Mouse (Mus musculus) adrenal gland, postnatal 36 days (tissue): ENCODE measurements at regions not wholly inside any gene's neighbourhood (a gene's known extent, or its start where the extent isn't known, plus 50 kb on each side); places are given as distances from the start of the nearest gene placed in this dataset.

Experiments
- DNase-seq, 2 experiments: peaks; one replicate each; pipeline ENCODE4 v3.0.0; 2021; ENCODE audit warnings: mixed read lengths in 1 of 2

DNA sequence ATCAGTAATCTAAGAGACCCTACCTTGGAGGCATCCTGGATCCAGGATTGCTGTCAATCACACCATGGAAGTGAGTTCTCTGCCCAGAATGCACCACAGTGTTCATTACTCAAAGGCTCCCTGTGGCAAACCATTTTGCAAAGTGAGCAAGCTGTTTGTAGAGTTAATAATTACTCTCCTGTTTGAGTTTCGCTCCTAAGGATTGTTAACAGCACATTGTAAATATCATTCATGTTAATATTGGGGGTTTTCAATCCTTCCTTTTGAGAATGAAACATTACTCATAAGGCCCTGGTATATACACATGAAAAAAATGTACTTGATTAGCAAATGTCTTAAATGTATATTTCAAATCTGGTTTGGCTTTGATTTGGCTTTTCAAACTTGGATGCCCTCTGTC, 58.1 kb upstream of the Clstn2 start:
- DNase-seq: no peak

DNA sequence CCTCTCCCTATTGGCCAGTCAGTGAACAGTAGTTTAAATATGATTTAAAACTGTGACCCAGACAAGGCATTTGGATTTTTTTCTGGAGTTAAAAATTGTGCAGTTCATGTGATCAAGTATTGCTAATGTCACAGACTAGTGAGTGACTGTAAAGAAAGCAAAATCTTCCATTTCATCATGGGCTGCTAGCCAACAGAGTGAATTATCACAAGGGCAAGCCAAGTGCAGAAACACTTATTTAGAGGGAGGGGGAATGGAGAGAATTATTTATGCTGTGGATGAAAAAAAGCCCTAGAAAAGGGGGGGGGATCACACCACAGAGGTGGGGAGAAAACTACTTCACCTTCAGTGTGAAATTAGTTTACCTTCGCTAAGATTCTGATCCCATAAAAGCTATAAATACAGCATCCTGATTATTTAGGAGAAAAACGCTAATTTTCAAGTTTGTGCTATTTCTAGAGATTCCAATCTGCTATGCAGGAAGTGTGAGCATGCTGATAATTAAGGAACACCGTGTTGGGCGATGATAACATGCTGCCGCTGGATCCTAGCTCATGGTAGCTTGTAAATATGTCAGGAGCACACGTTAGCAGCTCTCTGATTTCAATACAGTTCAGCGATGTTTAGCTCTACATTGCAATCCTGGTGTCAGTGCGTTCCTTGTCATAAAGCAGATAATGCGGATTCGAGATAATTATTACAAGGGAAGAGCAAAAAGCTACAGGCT, 62.2 kb upstream of the Clstn2 start:
- no peak for DNase-seq

DNA sequence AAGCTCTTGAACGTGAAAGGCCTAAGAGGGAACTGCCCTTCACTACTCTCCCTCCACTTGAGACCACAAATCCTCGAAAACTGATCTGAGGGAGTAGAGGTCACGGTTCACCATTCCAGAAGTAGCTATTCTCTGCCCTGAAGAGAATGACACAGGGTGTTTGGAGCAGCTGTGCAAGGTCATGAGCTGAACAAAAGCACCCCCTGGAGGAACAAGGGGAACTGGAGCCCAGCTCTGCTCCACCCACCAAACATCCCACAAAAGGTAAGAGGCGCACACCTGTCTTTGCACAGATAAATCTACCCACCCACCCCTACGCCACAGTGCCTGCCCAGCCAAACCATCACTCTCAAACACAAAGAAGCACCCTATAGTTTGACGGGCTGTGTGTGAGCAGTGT, 90.4 kb upstream of the Clstn2 start:
- peak; percentile 6 for DNase-seq

DNA sequence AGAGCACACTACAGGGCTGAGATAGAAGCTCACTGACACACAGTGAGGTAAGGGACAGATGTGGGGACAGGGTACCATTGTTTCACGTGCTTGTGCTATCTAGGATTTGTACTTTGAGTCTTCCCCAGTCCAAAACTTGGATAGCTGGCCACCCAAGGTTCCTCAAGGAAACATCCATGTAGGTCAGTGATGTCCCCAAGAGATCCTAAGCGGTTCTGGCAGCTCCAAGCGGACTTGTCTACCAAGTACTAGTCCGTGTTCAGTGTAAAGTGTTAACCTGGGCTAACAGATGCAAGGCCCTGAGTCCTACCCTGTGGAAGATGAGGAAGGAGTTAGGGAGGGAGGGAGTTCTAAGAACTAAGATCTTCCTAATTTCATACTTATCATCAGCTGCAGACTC, 96.6 kb upstream of the Clstn2 start:
- DNase-seq: no peak

GRCm38 (mm10) chr9:98130849-98131248, 97.9 kb upstream of the Clstn2 start:
- DNase-seq: peak in 1 of 2 experiments; percentile 4

DNA sequence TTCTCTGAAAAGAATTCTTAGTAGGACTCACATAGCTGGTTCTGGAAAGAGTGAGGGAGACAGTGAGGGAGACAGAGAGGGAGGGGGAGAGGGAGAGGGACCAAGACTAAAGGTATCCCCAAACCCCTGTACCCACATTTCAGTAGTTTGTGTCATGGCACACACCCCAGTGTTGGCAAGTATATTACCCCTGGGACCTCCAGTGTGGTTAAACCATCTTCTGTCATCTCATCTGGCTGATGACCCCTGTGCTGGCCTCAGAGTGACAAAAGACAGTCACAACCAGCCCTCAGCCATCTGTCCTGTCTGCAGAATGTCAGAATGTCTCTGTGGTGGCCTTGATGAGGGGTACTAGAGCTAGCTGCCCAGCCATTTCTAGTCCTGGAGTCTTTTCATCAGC, 107.6 kb upstream of the Clstn2 start:
- no peak for DNase-seq

GRCm38 (mm10) chr9:98142121-98142520, 109.1 kb upstream of the Clstn2 start:
- no peak for DNase-seq

DNA sequence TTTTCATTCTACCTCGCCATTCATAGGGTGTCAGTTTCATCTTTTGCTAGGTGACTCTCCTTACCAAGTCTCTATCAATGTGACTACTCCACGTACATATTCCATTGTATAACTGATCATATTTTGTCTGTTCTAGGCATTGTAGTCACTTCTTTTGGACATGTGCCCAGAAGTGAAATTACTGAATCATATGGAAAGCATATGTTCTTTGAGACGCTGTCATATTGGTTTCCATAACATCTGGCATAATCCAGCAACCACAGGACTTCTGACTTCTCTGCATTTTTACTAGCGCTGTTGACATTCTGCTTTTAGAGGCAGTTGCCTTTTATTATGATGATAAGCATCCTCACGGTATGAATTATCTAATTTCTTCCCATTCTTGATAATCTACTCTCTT, 113.9 kb upstream of the Clstn2 start:
- DNase-seq: no peak

DNA sequence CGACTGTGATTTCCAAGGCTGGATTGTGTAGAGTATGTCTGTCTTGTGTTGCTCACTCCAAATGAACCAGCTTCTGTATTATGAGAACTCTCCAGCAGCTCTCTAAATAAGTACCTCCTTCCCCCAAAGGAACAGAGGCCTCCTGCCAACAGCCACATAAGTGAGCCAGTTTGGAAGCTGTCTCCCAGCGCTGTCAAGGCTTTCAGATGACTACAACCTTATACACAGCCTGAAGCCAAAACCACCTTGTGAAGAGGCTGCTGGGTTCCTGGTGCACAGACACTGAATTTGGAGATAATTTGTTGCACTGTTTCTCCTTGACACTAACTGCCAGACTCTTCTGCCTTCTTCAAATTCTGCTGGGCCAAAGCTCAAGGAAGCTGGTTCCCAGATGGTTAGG, 125.4 kb upstream of the Clstn2 start:
- no peak for DNase-seq

- DNase-seq: no peak
Measured at GRCm38 (mm10) chr9:98164489-98164888, 122.7 kb upstream of the Nmnat3 start.

DNA sequence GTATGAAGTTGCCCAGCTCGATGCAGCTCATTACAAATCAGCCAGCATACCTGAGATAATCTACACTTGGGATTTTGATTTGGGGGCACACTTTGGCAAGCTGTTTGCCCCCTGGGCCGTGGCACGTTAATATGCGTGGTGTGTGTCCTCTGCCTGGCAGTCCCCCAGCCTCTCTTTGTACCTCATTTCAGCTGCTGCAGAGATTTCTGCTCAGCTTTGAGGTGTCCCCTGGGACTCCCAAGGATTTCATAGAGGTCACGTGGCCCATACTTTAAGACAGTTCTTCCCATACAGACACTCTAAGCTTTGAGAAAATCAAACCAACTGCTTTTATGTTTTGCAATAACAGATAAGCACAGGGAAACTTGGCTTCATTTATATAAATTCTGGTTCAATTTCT, 113.2 kb upstream of the Nmnat3 start:
- DNase-seq: no peak

- no peak for DNase-seq
Measured at GRCm38 (mm10) chr9:98176701-98177380, 110.4 kb upstream of the Nmnat3 start.

DNA sequence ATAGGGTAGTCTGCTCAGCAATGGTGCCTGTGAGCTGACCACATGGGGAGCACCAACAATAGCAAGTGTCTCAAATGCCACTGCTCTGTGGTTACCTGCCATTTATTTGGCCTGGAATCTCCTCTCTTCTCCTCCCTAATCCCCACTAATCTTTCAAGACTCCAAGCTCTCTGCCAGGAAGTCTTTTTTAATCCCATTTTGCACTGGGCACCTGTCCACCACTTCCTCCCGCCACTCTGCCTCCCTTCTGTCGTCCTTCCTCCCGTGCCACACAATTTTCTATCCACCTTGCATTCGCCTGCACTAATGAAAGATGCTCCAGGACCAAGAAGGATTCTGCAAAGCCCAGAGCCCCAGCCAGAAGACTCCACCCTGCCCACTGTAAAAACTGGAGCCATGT, 106.5 kb upstream of the Nmnat3 start:
- DNase-seq: no peak

- no peak for DNase-seq
Measured at GRCm38 (mm10) chr9:98186757-98187300, 100.4 kb upstream of the Nmnat3 start.

DNA sequence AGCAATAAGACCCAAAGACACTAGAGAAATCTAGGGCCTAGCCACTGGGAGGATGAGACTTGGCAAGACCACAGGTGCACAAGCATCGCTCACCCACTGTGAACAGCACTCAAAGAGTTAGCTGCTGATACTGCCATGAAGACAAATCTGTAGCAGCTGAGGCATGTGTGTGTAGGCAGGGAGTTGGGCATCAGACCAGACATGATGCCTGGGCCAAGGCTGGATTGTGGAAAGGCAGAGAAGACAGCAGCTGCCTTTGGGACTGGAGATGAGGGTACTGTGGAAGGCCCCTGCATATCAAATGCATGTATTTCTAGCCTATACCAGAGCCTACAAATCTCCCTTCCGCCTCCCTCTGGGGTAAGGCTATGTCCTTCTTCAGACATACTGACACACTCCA, 92.9 kb upstream of the Nmnat3 start:
- no peak for DNase-seq

DNA sequence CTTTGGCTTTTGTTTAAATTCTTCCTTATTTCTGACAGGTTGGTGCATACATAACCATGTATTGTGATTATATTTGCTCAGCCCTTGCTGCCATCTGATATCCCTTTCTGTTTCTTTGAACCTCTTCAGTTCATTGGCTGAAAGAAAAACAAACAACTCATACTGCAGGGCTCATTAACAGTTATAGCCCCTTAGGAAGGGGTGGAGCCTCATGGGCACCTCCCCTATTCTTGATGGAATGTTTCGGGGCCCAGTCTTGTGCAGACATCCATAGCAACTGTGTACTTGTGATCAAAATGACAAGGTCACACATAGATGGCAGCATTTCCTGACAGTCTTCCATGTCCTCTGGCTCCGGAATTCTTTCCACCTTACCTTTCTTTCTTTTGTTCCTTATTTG, 68.4 kb upstream of the Nmnat3 start:
- DNase-seq: no peak

GRCm38 (mm10) chr9:98220367-98220766, 66.9 kb upstream of the Nmnat3 start:
- no peak for DNase-seq

DNA sequence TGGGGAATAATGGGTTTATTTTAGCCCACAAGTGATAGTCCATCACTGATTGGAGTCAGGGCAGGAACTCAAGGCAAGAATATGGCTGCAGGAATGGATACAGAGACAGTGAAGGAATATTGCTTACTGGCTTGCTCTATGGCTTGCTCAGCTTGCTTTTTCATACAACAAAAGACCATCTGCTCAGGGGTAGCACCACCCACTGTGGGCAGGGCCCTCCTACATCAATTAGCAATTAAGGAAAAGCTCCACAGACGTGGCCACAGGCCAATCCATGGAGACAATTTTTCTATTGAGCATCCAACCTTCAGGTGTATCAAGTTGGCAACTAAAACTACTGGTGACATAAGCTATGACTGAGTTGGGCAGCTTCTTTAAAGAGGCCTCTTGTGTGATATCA, 65.5 kb upstream of the Nmnat3 start:
- DNase-seq: no peak

DNA sequence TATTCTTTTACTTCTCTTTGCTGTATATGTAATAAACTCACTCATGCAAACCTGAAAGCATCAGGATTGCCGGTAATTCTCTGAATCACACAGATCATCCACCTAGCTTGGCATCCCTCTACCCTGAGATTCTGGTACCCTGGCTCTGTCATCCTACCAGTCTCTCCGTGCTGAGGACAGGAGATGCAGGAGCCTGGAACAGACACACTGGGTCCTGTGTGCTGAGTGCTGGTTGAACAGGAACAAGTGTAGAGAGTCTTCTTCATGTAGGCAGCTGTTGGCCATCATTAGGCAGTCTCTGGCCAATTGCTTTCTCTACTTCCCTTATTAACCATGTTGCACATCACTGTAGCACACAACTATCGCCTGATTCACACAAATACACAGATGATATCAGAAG, 59.0 kb upstream of the Nmnat3 start:
- no peak for DNase-seq

DNA sequence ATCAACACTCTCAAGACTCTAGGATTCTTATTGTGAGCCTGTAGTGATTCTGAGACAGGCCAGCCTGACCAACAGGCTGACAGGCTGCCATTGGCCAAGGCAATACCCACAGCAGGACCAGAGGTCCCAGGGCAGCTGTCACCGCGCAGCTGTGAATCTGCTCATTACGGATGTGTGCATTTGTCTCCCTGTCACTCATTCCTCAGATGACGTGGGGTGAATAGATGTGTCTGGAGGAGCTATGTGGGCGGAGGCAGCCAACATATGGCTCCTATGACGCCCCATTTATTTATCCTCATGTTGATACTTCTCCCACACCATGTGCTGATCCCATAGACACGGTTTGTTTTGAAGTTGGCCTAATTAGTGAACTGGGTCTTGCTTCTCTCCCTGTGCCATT, 58.3 kb upstream of the Nmnat3 start:
- DNase-seq: no peak

GRCm38 (mm10) chr9:98234731-98235130, 52.5 kb upstream of the Nmnat3 start:
- peak; percentile 10 to 40 for DNase-seq
